Mouse (Mus musculus) embryo, embryonic 10.5 days (tissue): ENCODE measurements at regions not wholly inside any gene's neighbourhood (a gene's known extent, or its start where the extent isn't known, plus 50 kb on each side); places are given as distances from the start of the nearest gene placed in this dataset.

Source experiments
- DNase-seq: peaks from one replicate; pipeline ENCODE4 v3.0.0-alpha.2; 2015; ENCODE audit warnings: low spot score

DNA sequence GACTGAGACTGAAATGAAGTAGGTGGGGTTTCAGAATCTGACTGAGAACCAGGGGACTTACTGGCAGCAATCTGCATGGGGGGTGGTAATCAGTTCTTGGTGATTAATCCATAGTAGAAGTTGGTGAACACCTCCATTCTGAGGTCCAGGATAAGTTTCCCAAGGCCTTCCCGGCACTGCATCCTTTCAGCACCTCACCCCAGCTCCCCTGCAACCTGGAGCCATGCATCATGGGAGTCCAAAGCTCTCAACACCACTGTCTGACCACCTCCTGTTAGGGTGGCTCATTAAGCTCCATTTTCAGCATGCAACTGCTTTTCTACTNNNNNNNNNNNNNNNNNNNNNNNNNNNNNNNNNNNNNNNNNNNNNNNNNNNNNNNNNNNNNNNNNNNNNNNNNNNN lies 157.0 kb downstream of the Cyp26b1 start:
- DNase-seq = no peak

DNA sequence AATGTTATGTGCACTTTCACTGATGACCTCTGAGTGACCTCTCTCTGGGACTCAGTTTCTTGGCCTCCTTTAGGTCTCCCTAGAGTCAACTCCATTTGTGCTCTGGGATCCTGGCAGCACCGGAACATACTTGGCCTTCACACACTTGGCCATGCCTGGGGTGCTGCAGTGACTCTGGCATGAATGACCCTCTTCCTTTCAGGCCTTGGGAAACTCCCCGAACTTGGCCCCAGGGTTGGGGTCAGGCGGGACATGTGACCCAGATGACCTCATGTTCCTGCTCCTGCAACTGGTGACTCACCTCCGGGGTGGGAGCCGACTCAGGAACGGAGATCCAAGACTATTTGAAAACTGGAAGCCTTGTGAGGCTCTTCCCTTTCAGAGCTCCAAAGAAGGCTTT lies 159.2 kb downstream of the Cyp26b1 start:
- no peak for DNase-seq

DNA sequence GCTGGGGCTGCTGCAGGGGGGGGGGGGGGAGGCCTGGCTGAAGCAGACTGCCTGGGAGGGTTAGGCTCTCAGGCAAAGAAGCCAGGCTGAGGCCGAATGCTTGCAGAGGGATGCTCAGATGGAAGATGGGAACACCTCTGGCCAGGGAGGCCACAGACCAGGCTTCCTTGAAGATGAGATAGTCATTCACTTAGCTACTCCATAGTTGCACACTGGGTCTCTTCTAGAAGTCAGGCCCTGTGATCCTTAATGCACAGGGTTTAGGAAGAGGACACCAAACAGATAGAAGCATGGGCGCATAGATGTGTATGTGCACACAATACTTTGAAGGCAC lies 162.1 kb downstream of the Cyp26b1 start:
- no peak for DNase-seq

DNA sequence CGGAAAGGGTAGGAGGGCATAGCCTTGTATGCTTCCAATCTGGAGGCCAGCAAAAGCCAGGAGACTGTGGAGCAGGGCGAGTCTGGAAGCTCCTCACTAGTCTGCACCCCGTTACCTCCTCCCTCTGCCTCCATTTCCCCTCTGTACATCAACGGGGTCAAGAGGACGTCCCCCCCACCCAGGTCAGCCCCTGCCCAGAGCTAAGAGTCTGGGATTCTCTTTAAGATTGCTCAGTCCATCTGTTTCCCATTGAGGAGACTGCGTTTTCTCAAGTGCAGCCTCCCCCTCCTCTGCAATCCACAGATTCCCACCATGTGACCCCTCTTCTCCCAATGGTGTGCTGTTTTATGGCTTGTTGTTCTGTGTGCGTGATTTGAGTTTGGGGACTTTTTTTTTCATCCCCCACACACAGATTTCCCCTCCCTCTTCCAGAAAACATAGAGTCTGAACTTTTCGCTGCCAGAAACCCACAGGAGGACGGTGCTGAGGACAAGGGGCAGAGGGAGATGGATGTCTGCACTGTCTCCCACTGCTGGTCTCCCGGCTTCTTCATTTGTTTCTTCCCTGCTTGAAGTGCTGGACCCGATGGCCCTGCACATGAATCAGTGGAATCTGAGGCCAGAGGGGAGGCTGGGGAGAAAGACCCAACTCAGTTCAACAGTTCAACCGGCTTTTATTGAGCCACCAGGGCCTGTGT lies 162.6 kb downstream of the Cyp26b1 start:
- DNase-seq = peak; percentile 79

DNA sequence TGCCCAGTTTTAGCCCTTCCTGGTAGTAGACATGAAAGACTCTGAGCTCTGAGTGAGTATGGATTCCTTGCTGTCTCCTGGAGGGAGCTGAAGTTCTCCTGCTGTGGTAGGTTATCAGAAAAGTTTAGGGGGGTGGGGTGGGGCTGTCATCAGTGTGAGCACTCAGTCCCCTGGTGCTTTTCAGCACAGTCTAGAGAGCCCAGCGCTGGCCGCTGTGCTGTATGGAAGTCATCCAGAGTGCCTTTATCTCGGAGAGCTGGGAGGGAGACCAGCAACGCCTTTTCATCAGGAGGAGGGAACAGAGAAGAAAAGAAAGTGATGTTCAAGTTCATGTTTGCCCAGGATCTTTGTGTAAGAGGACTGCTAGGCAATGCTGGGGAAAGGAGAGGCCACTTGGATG lies 163.6 kb downstream of the Cyp26b1 start:
- DNase-seq = no peak

DNA sequence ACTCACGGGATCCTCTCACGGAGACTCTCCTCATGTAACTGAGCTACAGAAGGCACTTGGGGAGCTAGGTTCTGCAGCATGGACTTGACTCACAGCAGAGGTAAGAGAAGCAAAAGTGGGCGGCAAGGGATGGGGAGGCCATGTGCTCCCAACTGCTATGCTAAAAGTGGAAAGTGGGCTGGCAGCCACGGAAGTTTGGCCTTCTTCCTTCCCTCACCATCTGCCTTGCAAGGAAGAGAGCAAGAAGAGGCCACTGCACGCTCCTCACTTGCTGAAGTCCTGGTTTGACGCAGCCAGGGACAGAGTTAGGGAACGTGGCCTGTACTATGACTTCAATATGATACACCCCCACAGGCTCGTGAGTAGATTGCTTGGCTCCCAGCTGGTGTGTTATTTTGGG lies 164.5 kb downstream of the Cyp26b1 start:
- no peak for DNase-seq

DNA sequence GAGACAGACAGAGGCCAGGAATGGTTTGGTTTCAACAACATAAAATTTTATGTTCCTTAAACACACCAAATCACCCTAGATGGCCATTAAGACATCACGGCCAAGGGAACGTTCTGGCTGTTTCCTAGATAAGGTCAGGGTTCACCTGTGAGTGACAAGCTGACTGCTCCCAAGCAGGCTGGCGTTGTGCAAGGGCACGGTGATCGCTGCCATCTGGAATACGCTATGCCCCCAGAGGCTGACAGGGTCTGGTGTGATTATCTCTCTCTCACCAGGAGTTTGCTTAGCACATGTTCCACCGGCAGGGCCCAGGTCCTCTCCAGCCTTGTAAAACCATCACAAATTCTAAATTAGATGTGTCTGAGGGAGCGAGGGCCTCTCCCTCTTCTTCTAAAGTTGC lies 167.0 kb downstream of the Cyp26b1 start:
- DNase-seq = no peak

DNA sequence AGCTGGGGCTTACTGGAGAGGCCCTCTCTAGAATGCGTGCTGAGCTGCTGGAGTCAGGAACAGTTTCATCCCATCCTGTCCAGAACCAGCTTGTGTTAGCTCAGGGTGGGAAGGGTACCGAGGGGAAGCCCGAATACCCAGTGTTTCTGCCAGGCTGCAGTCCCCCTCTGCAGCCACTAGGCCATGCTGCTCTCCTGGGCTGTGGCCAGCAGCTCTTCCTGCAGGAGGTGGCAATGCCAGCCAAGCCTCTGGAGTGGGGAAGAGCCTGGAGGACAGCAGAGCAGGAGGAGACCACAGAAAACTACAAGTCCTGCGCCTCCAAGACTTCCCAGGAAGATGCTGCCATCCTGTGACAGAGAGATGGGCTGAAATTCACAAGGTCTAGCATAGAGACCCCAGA lies 167.9 kb downstream of the Cyp26b1 start:
- peak; percentile 66 for DNase-seq

DNA sequence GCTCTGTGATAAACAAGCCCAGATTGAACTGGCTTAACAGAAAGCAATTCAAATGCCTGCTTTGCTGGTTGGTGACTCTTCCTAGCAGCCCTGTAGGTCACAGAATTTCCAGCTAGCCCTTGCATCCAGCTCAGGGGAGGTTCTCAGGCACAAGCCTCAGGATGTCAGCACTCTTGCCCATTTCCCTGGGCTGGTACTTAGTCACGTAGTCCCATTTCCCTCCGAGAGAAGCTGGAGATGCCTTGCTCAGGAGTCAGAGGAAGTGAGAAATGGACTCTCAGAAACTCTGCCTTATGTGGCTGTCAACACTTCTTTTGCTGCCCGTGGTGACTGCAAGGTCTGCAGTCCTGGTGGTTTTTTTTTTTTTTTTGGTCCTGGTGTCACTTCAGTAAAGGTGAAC lies 170.8 kb downstream of the Cyp26b1 start:
- no peak for DNase-seq

DNA sequence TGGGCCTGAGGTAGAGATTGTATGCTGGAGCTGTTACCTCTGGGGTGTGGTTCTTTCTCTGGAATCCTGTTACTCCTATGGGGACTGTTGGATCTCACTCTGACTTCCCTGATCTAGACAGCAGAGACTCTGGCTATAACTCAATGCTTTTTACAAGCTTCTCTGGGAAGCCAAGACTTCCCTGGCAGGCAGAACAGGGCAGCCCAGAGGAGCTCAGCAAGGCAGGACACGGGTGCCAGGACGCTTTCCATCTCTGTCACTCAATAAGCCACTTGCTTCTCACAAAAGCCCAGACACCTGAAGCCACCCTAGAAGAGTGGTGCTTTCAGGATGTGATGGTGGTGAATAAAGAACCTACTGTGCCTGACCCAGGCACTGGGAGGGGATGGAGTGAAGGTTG lies 174.0 kb downstream of the Cyp26b1 start:
- DNase-seq = no peak

DNA sequence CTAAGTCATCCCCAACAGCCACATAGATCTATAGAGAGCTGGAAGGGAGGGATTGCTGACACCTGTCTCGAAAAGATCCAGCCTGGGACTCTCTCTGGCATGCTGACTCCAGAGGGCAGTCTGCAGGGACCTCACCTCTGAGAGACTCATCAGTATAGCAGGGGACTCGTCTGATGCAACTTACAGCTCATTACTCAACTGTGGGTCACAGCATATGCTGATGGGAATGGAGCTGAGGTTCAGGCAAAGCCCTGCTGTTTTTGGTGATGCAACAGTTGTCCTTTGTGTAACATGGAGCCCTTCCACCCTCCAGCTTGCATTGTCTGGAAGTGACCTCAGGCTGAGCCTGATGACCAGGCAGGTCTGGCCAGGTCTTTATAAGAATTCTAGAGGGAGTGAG lies 174.4 kb downstream of the Cyp26b1 start:
- no peak for DNase-seq

DNA sequence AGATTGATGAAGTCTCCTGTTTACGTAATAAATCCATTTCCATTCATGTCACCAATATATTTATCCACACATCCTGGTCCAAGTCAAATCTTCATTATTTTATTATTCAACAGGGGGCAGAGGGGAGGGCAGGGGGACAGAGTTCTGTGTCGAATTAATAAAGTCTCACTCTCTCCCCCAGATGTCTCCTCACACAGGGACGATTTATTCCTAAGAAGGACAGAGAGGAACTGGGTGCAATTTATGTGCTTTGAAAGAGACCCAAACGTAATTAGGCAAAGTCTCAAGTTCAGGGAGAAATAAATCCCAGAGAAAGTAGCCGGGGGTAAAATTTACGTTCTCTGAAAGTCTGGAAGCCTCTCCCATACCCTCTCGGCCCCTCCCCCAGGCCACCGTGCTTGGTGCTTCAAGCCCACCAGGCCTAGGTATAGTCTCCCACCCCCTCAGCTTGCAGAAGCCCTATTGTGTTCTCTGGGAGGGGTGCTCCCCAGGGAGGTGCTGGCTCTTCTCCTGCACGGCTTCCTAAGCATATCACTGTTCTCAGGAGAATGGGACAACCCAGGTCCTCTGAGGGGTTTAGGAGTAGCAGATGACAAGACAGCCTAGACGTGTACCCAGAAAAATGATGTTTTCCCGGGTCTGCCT lies 176.6 kb downstream of the Cyp26b1 start:
- DNase-seq = peak; percentile 31

DNA sequence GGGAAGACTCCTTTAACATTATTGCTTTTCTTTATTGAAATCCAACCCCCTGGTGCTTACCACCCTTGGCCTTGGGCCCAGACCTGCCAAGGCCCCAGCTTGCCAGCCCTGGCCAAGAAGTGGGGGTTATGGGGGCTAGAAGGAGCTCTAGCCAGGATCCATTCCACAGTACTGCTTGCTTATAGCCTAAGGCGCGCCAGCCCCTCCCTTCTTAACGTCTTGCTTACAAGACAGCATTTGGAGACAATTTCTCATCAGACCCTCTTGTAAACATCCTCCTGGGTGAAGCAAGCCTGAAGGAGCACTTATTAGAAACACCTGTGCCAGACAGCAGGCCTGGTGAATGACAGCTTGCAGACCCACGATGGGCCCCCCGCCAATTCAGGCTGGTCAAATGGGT lies 179.3 kb downstream of the Cyp26b1 start:
- DNase-seq = peak; percentile 27

DNA sequence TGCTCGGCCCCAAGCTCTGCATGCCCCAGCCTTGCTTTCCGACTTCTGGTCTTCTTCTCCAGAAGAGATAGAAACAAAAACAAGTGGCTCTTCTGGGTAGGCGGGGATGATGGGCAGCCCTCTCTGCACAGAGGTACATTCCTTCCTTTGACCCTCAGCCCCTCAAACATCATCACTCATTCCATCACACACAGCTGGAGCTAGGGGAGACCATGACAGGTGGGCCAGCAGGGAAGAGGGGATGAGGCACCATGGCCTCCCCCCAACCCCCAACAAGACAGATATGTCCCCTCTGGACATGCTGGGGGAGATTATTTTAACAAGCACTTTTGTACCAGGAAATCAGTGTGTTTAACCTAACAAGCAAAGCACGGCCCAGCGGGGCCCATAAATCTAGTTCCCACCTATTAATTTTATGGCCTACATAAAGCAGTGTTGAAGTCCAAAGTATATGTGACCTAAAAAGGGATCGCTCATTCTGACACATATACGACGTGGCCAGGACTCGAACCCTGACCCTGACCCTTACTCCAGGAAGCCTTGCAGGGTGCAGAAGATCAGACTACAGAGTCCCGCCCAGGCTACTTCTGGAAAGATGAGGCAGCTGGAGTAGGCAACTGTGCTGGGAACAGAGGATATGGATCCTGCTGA lies 183.7 kb downstream of the Cyp26b1 start:
- peak; percentile 44 for DNase-seq

DNA sequence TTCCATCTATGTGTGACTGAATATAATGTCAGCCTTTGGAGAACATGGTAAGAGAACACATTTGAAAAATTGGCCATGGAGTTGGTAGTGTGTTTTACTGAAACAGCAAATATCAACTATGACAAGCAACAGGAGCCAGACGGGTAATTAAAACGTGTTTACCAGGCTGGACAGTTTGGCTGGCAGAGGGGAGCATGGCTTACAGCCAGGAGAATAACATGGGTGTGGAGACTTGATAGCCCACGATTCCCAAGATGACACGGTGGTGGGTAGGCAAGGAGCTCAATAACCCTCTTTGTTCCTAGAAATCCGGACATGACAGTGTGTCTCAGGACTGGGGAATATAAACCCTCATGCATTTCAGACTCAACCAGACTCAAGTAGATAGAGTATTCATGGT lies 185.2 kb downstream of the Cyp26b1 start:
- no peak for DNase-seq

DNA sequence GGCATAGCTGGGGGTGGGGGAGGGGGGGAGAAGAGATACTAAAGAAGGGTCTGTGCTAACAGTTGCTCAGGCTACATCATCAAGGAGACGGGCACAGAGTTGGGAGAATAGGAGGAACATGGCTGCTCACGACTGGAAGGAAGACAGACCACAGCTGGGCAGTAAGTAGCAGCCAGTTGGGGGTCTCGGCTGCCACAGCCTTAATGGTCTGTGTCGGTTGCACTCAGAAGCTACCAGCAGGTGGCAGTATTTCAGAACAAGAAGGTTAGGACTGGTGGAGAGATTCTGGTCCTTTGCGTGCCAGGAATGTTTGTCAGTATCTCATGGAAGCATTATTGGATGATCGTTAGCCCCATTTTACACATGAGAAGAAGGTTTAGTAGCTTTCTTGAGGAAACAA lies 185.9 kb downstream of the Cyp26b1 start:
- DNase-seq = peak; percentile 92

DNA sequence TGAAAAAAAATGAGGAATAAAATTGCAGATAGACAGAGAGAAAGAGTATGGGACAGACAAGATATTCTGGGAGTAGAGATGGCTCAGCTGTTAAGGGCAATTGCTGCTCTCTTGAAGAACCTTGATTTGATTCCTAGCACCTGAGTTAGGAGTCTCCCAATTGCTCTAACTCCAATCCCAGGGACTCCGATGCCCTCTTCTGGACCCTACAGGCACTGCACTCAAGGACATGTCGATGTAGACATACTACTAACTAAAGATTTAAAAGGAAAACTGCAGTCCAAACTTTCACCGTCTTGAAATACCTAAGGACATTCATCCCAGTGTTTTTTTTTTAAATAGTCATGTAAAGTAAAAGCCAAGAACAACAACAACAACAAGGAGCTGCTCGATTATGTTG lies 189.0 kb downstream of the Cyp26b1 start:
- DNase-seq = no peak

DNA sequence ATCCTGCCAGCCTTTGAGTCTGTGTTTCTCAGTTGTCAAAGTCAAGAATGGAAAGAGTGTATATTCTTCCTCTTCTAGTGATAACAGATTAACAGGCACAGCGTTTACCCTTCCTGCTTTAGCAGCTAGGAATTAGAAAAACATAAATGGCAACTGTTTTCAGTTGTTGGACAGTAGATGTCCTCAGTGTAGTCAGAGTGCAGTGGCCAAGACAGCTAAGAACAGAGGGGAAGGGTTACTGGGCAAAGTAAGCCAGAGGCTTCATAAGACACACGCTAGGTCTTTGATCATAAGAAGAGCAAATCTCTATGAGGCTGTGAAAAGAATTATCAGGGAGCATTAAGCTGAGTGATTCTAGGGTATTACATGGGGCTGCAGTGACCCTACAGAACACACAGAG lies 191.3 kb downstream of the Cyp26b1 start:
- DNase-seq = no peak

DNA sequence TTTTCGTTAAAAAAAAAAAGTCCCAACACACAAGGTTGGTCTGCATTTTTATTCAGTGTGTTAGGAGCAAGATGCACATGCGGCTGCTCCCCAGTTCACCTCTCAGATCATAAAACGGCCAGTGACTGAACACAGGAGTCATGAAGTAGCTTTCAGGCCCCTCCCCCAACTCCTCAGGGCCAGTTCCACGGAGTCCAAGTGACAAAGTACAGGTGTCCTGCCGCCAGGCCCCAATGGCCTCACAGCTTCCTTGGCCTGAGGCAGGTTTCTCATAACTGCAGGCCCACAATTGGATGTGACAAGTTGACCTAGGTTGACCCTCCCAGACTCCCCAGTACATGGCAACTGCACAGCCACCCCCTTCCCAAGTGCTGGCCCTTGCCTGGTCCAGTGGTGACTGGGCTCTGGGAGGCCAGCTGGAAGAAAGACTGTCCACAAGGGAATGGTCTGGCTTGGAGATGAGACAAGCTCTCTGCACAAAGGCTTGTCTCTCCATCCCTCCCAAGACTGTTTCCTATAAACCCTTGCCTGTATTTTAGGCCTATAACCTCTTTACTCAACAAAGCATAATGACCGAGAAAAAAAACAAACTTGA lies 199.1 kb downstream of the Cyp26b1 start:
- peak; percentile 37 for DNase-seq

DNA sequence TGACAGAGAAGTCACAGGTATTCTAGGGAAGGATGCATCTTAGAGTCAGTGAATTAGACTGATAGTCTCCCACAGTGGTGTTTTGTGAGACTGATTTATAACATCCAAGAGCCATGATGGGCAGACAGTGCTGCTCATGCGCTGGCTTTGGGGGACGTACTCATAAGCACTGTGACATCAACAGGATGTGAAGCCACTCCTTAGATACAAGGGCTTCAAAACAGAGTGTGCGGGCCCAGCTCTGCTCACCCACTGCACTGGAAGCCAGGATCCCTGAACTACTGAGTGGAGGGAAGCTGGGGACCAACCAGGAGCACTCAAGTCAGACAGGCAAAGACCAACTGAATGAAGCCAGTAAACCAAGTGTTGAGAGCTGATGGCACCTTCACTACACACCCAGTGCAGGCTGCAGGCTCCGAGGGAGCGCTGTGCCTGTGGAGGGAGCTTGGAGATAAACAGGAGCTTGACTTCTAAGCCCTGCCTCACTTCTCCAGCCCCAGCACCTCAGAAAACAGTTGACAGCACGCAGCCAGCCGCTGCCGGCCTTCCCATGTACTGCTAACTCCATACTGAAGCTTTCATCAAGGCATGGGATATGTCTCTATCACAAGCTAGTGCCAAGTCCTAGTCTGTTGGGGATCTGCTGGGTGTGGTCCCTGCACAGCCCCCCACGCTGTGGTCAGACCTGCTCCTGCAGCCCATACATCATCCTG lies 200.0 kb downstream of the Cyp26b1 start:
- no peak for DNase-seq

DNA sequence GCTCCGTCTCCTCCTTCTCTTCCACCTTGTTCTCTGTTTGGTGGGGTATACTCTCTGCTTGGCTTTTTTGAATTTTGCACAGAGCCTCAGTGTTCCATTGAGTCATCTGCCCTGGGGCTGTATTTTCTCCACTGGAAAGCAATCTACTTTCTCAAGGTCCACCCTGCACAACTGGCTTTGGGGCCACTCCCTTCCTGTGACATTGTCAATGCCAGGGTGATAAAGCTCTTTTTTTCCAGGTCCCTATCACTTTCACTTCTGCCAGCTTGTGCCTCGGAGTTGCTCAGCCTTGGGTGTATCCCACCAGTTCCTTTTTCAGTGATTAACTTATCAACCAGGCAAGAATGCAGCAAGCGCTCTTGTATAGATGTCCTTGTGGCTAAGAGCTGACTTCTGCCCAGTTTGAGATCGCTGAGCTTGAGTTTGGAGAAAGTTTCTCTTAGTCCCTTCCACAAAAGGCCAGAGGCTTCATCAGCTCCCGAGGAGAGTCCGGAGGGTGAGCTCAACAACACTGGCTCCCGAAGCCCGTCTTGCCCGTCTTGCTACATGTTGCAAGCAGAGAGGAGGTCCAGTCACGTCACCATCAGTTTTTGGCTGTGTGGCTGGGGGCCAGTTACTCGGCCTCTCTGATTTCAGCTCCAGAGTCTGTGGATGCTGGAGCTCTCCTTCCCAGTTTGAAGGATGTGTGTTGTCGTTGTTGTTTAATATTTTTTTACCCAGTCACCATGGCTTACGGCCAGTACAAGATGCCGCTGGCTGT lies 200.8 kb downstream of the Cyp26b1 start:
- no peak for DNase-seq

DNA sequence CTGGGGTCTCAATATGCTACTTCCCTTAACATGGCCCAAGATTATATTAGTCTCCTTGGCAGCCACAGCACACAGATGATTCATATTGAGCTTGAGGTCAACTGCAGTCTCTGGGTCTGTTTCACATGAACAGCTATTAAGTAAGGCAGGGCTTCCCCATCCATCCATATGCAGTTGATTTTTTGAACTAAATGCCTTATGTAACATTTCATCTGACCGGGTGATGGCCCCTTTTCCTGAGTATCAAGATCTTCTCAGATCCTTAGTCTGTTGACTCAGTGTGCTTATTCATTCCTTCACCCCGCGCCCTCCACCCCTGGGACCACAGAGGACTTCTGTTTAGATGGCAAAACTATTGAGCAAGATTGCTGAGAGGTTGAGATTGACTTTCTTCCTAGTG lies 202.7 kb downstream of the Cyp26b1 start:
- no peak for DNase-seq
